Mouse (Mus musculus): ENCODE results near the gene Opcml. TPM values are rescaled to one million over a fixed set of nuclear protein-coding genes. Genes with fewer than 3 reads are reported as not detected.

Opcml gene
- polyA plus RNA-seq, 2 experiments: 3.7 to 5.5 TPM

DNA sequence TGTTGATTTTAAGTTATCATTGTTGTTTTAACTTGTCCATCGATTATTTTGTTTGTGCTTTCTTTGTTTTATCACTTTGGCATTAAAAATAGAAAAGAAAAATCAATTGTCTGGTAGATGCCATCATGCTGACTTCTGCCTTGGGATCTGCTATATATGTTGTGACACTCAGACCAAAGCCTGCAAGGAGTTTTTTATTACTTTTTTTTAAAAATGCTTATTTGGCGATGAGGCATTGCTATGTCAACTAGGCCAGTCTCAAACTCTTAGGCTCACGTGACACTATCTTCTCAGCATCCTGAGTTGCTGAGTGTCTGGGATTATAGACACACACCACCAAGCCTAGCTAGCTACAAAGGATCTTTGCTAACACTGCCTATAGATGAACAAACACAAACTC is 605.1 kb downstream of the Opcml start:
- WGBS: 80% methylated on average over 3 of the region's 3 CpGs
- H3K27ac ChIP-seq (replicated peaks; ENCODE audit: low read depth, low read length): no peak overlapping the region
- no peak for DNase-seq (ENCODE audit: low spot score)

DNA sequence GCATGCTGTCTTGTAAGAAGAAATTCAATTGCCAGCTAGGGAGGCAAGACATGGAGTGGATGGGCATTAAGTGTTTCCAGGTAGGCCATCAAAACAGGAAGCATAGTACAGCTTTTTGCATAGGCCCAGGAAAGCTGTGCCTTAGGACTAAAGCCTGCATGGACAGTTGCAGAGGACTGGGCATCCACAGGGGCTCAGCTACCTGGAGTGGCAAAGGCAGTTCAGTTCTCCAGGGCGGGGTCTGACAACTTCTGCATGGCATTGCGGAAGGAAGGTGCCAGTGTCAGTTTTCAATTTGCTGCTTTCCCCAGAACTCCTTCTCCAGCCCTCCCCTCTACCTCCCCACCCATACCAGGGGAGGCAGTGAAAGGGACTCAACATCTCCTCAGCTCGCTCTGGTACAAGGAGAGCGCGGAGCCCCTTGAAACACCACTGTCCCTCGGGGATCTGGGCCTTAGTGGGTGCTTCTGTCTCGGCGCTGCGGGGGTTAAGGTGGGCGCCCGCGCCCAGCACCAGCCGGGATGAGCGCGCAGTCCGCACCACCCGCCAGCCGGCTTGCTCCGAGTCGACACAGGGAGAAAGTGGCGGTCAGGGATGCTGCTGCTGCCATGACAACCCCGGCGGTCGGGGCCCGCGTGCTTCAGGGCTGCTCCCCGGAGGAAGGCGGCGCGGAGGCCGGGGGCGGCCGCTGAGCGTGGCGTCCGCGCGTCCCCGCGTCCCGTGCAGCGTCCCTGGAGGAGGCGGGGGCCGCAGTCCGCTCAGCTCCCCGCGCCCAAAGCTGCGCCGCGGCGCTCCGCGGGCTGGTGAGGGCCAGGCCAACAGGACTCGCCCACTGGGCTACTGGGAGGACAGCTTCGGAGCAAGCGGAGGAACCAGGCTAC is 612.4 kb downstream of the Opcml start:
- Histone ChIP-seq H3K4me1 (ENCODE audit: control insufficient read depth, insufficient read depth, low read length) (0 out of 2 replicates have a peak, but pooled peaks cover 7% of the 10 kb centered on the region), H3K9me3 (ENCODE audit: control insufficient read depth, low read length) (no peaks in the 10 kb centered on the region), H3K36me3 (ENCODE audit: control insufficient read depth, insufficient read depth, low read length) (no peaks in the 10 kb centered on the region), H3K27ac (replicated peaks; ENCODE audit: low read depth, low read length) (no peak overlapping the region), H3K27me3 (ENCODE audit: control insufficient read depth, insufficient read depth, low read length) (peaks cover 35% of the 10 kb centered on the region), H3K4me3 (replicated peaks; ENCODE audit: low read length) (peak overlapping the region; percentile 51), H3K9ac (ENCODE audit: low read depth, low read length, severe bottlenecking) (peak overlapping the region; percentile 52), H3K4me2 (replicated peaks; ENCODE audit: low read depth, low read length, severe bottlenecking) (peak overlapping the region; percentile 94)
- no peak for DNase-seq (ENCODE audit: low spot score)
- TF ChIP-seq POLR2A (IDR thresholded peaks at IDR 0.05; ENCODE audit: borderline replicate concordance, extremely low read depth, insufficient read depth, insufficient read length): no peak
- under 1% methylated on average over 47 of the region's 56 CpGs for WGBS
- ATAC-seq (ENCODE audit: low FRiP score, low read depth): peak; percentile 49; the same call in 1 of the 2 replicates

More for the DNA sequence above, 605.1 kb downstream of the Opcml start:
- Histone ChIP-seq H3K36me3 (ENCODE audit: control insufficient read depth, insufficient read depth, low read length) (no peaks in the 10 kb centered on the region), H3K27me3 (ENCODE audit: control insufficient read depth, insufficient read depth, low read length) (no peaks in the 10 kb centered on the region), H3K9ac (ENCODE audit: low read depth, low read length, severe bottlenecking) (no peak overlapping the region), H3K4me3 (replicated peaks; ENCODE audit: low read length) (no peak overlapping the region), H3K4me2 (replicated peaks; ENCODE audit: low read depth, low read length, severe bottlenecking) (no peak overlapping the region), H3K9me3 (ENCODE audit: control insufficient read depth, low read length) (no peaks in the 10 kb centered on the region), H3K4me1 (ENCODE audit: control insufficient read depth, insufficient read depth, low read length) (no peaks in the 10 kb centered on the region)
- no peak for ATAC-seq (ENCODE audit: low FRiP score, low read depth)
- no peak for TF ChIP-seq POLR2A (IDR thresholded peaks at IDR 0.05; ENCODE audit: borderline replicate concordance, extremely low read depth, insufficient read depth, insufficient read length)

DNA sequence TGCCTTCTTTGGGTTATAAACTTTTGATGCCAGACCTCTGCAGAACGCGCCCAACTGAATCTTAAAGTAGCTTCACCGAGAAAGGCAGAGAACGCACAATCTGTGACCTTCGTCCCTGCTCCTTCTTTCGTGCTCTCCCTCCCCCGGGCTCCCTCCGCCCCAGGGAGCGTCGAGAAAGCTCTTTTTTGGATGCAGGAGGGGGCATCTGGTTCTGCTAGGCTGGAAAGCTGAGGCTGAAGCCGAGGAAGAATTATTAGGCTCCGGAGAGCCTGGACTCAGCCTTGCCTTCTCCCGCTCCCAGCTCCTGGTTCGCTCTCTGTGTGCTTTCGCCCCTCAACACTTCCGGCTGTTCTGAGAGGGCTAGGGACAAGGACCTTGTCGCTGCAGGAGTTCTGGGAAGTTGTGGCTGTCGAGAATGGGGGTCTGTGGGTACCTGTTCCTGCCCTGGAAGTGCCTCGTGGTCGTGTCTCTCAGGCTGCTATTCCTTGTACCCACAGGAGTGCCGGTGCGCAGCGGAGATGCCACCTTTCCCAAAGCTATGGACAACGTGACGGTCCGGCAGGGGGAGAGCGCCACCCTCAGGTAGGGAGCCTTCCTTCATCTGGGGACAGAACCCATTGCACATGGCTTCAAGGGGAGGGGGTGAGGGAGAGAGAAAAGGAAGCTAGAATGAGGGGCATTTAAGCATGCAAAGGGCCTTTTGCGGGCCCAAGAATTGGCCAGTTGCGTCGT is 613.4 kb downstream of the Opcml start:
- Histone ChIP-seq H3K9ac (ENCODE audit: low read depth, low read length, severe bottlenecking) (peak overlapping the region; percentile 42), H3K27me3 (ENCODE audit: control insufficient read depth, insufficient read depth, low read length) (peaks cover 35% of the 10 kb centered on the region), H3K36me3 (ENCODE audit: control insufficient read depth, insufficient read depth, low read length) (no peaks in the 10 kb centered on the region), H3K4me1 (ENCODE audit: control insufficient read depth, insufficient read depth, low read length) (0 out of 2 replicates have a peak, but pooled peaks cover 7% of the 10 kb centered on the region), H3K9me3 (ENCODE audit: control insufficient read depth, low read length) (no peaks in the 10 kb centered on the region), H3K4me3 (replicated peaks; ENCODE audit: low read length) (peak overlapping the region; percentile 51), H3K27ac (replicated peaks; ENCODE audit: low read depth, low read length) (no peak overlapping the region), H3K4me2 (replicated peaks; ENCODE audit: low read depth, low read length, severe bottlenecking) (peak overlapping the region; percentile 94)
- TF ChIP-seq POLR2A (IDR thresholded peaks at IDR 0.05; ENCODE audit: borderline replicate concordance, extremely low read depth, insufficient read depth, insufficient read length): no peak
- WGBS: 2% methylated on average over 30 of the region's 30 CpGs
- peak; percentile 34; the same call in 1 of the 2 replicates for ATAC-seq (ENCODE audit: low FRiP score, low read depth)
- DNase-seq (ENCODE audit: low spot score): no peak

DNA sequence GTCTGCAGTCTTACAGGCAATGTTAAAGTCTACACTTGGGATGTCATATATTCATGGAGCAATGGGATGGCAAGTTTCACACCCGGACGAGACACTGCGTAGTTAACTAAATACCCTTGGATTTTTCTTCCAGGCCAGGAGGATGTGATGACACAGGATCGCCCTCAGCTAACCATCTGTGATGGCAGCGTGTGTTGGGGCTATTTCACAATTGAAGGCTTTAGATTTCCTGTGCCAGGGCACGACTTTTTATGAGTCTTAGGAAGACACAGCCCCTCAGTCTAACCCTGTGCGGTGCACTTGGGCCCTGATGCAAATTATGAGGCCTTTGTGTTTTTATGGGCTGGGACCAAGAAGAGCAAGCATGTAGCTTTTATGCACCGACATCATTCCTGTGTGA is 614.0 kb downstream of the Opcml start:
- Histone ChIP-seq H3K9ac (ENCODE audit: low read depth, low read length, severe bottlenecking) (no peak overlapping the region), H3K27ac (replicated peaks; ENCODE audit: low read depth, low read length) (no peak overlapping the region), H3K4me3 (replicated peaks; ENCODE audit: low read length) (no peak overlapping the region), H3K9me3 (ENCODE audit: control insufficient read depth, low read length) (no peaks in the 10 kb centered on the region), H3K4me1 (ENCODE audit: control insufficient read depth, insufficient read depth, low read length) (0 out of 2 replicates have a peak, but pooled peaks cover 7% of the 10 kb centered on the region), H3K4me2 (replicated peaks; ENCODE audit: low read depth, low read length, severe bottlenecking) (peak overlapping the region; percentile 94; the same call in 1 of the 2 replicates), H3K36me3 (ENCODE audit: control insufficient read depth, insufficient read depth, low read length) (no peaks in the 10 kb centered on the region), H3K27me3 (ENCODE audit: control insufficient read depth, insufficient read depth, low read length) (peaks cover 35% of the 10 kb centered on the region)
- DNase-seq (ENCODE audit: low spot score): no peak
- no peak for ATAC-seq (ENCODE audit: low FRiP score, low read depth)
- no peak for TF ChIP-seq POLR2A (IDR thresholded peaks at IDR 0.05; ENCODE audit: borderline replicate concordance, extremely low read depth, insufficient read depth, insufficient read length)
- whole genome bisulfite sequencing: 44% methylated on average over 8 of the region's 8 CpGs

DNA sequence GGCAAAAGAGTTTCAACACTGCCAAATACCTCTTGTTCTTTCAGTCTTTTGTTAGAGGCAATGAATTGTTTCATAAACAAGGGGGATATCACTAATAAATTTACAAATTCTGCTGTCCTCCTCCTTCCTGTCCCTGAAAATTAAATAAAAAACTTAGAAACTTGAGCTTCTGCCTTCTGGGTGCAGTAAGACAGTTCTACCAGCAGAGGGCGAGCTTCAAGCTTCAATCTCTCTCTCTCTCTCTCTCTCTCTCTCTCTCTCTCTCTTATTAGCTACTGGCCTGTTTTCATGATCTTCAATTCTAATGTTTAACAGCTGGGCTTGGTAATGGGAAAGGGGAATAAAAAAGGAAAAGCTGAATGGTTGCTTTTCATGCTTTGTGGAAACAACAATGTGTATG is 615.2 kb downstream of the Opcml start:
- 0% methylated on average over 1 of the region's 1 CpGs for WGBS
- DNase-seq (ENCODE audit: low spot score) (peak; percentile 64), ATAC-seq (ENCODE audit: low FRiP score, low read depth) (no peak)
- Histone ChIP-seq H3K27me3 (ENCODE audit: control insufficient read depth, insufficient read depth, low read length) (peaks cover 35% of the 10 kb centered on the region), H3K9me3 (ENCODE audit: control insufficient read depth, low read length) (no peaks in the 10 kb centered on the region), H3K4me1 (ENCODE audit: control insufficient read depth, insufficient read depth, low read length) (0 out of 2 replicates have a peak, but pooled peaks cover 7% of the 10 kb centered on the region), H3K9ac (ENCODE audit: low read depth, low read length, severe bottlenecking) (no peak overlapping the region), H3K36me3 (ENCODE audit: control insufficient read depth, insufficient read depth, low read length) (no peaks in the 10 kb centered on the region), H3K4me2 (replicated peaks; ENCODE audit: low read depth, low read length, severe bottlenecking) (no peak overlapping the region), H3K27ac (replicated peaks; ENCODE audit: low read depth, low read length) (no peak overlapping the region), H3K4me3 (replicated peaks; ENCODE audit: low read length) (no peak overlapping the region)
- TF ChIP-seq POLR2A (IDR thresholded peaks at IDR 0.05; ENCODE audit: borderline replicate concordance, extremely low read depth, insufficient read depth, insufficient read length): no peak

Measured in limb, embryonic 14.5 days (tissue).